Mouse (Mus musculus) liver, embryonic 14.5 days (tissue): ENCODE results near the gene Ank.

Experiments used
- CTCF ChIP-seq: IDR thresholded peaks from 2 replicates; pipeline ENCODE4 v1.5.1; 2016; ENCODE audit warnings: antibody characterized with exemption, low read depth, control low read depth
- EP300 ChIP-seq: IDR thresholded peaks from 2 replicates; pipeline ENCODE4 v1.6.1; 2016; ENCODE audit warnings: antibody characterized with exemption, low read depth

GRCm38 (mm10) chr15:27441529-27441928 lies 24.9 kb upstream of the Ank start:
- TF ChIP-seq CTCF = no peak
- no peak for TF ChIP-seq EP300
